ENCODE assay signal across 16 mouse cellular contexts in the genomic region with DNA sequence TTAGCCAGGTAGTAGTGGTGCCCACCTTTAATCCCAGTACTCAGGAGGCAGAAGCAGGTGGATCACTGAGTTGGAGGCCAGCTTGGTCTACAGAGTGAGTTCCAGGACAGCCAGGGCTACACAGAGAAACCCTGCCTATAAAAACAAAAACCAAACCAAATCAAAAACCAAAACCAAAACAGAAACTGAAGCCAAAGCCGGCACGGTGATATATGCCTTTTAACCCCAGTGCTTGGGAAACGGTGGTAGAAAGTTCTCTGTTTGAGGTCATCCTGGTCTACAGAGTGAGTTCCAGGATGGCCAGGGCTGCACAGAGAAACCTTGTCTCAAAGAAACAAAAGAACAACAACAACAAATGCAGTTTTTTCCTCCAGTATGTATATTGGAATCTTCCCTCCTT.
"Had no signal": no experiment of that assay in that cellular context is flagged by ENCODE, and none has a peak within 500 bp of the region (broad histone marks: within the 10 kb centered on the region; RNA-seq: fewer than 3 reads in every experiment).

No protein-coding gene starts in this region.

- H3K4me3 ChIP-seq: layer of hippocampus, adult 2 months; limb, embryonic 13.5 days; liver, embryonic 15.5 days; midbrain, embryonic 12.5 days; neural tube, embryonic 15.5 days had no signal

- H3K36me3 ChIP-seq: limb, embryonic 13.5 days; liver, embryonic 15.5 days; midbrain, embryonic 12.5 days; neural tube, embryonic 15.5 days had no signal

- H3K27ac ChIP-seq: kidney, postnatal 0 days; layer of hippocampus, adult 2 months; limb, embryonic 13.5 days; liver, embryonic 15.5 days; macrophage; midbrain, embryonic 12.5 days; neural tube, embryonic 15.5 days had no signal

- DNase-seq: kidney, adult 9 months; kidney, postnatal 4 days; left cerebral cortex, postnatal 4 days; lung, embryonic 14.5 days; lung, postnatal 10 days; right cerebral cortex, adult 18-20 months; right cerebral cortex, postnatal 4 days; spleen, adult 18-20 months; thymus, postnatal 36 days had no signal

- H3K9me3 ChIP-seq: limb, embryonic 13.5 days; liver, embryonic 15.5 days; midbrain, embryonic 12.5 days; neural tube, embryonic 15.5 days had no signal

- H3K27me3 ChIP-seq: limb, embryonic 13.5 days; liver, embryonic 15.5 days; midbrain, embryonic 12.5 days; neural tube, embryonic 15.5 days had no signal

- H3K4me1 ChIP-seq: limb, embryonic 13.5 days; liver, embryonic 15.5 days; neural tube, embryonic 15.5 days had no signal
